Mouse (Mus musculus): ENCODE data around the gene Pdgfc.

DNA sequence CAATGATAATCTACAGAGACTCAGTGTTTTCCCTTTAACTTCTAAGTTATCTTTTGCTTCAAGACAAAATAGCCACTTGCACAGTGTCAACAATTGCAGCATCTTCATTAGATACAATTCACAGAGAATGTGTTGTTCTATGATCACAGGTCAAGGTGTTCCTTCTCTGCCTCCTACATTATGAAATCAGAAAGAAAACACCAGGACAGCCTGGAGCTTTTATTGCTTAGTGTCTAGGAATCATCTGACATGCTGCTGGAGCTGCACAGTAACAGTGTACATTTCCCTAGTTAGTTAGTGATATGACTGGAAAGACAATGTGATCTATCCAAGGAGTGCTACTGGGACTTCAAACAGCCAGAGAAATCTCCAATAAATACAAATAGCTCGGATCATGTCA is 118.2 kb downstream of the Pdgfc start:
- no peak for TF ChIP-seq CTCF (IDR thresholded peaks at IDR 0.05; ENCODE audit: low read depth)
- TF ChIP-seq EP300 (IDR thresholded peaks at IDR 0.05; ENCODE audit: low read depth) = no peak

Data from liver, embryonic 14.5 days (tissue).